Mouse (Mus musculus) heart, postnatal 0 days (tissue): ENCODE measurements around the gene Ass1. TPM values are rescaled to one million over a fixed set of nuclear protein-coding genes. Genes with fewer than 3 reads are reported as not detected.
A peak's percentile ranks its signal among the peaks of the same experiment; 100 is the strongest.

ENCODE experiments used
- ATAC-seq: fragments of 200-750 bp; cut with Nextera tagmentation; 2 replicates; pipeline ENCODE4 v1.8.0; 2017; ENCODE audit warnings: low read depth, moderate number of reproducible peaks, moderate library complexity; ENCODE audit not compliant: insufficient read depth
- DNase-seq: peaks from one replicate; pipeline ENCODE4 v3.0.0-alpha.2; 2016; ENCODE audit warnings: low spot score
- H3K27ac ChIP-seq: fragments of 300-500 bp; sonication (generic); 2 replicates; pipeline ENCODE4 v1.5.1; 2014; ENCODE audit warnings: low read depth, mild to moderate bottlenecking
- H3K27me3 ChIP-seq: fragments of 300-500 bp; sonication (generic); 2 replicates; pipeline ENCODE4 v1.6.1; 2014; ENCODE audit warnings: low read length, mixed read lengths; ENCODE audit not compliant: control insufficient read depth, insufficient read depth
- H3K36me3 ChIP-seq: fragments of 300-500 bp; sonication (generic); replicated peaks from 2 replicates; pipeline ENCODE4 v1.6.1; 2014; ENCODE audit warnings: low read length, mixed read lengths; ENCODE audit not compliant: control insufficient read depth, insufficient read depth
- H3K4me1 ChIP-seq: fragments of 300-500 bp; sonication (generic); 2 replicates; pipeline ENCODE4 v1.6.1; 2014; ENCODE audit warnings: antibody characterized with exemption; ENCODE audit not compliant: control insufficient read depth, insufficient read depth
- H3K4me2 ChIP-seq: fragments of 300-500 bp; sonication (generic); 2 replicates; pipeline ENCODE4 v1.6.1; 2014; ENCODE audit warnings: low read depth, mild to moderate bottlenecking, low read length, moderate library complexity
- H3K4me3 ChIP-seq: fragments of 300-500 bp; sonication (generic); 2 replicates; pipeline ENCODE4 v1.5.1; 2014; ENCODE audit warnings: low read depth, low read length
- H3K9ac ChIP-seq: fragments of 300-500 bp; sonication (generic); replicated peaks from 2 replicates; pipeline ENCODE4 v1.6.1; 2014; ENCODE audit warnings: low read depth, low read length, mixed read lengths
- H3K9me3 ChIP-seq: fragments of 300-500 bp; sonication (generic); replicated peaks from 2 replicates; pipeline ENCODE4 v1.6.1; 2016; ENCODE audit warnings: low read length; ENCODE audit not compliant: control insufficient read depth
- CTCF ChIP-seq: IDR thresholded peaks from 2 replicates; pipeline ENCODE4 v1.5.1; 2016; ENCODE audit warnings: antibody characterized with exemption, control low read depth, low read depth
- EP300 ChIP-seq: IDR thresholded peaks from 2 replicates; pipeline ENCODE4 v1.6.1; 2016; ENCODE audit warnings: antibody characterized with exemption, low read depth
- WGBS: fragments of 180-500 bp; shearing (Covaris S2); extraction: QIAGEN DNeasy Blood & Tissue Kit; methylation state at CpG from one replicate; pipeline ENCODE4 v1.1.7; 2014; 5-methylcytosine and 5-hydroxymethylcytosine counted together
- polyA plus RNA-seq: library from polyadenylated mRNA; unstranded; fragments of >200 nt; fragmentation: Nextera tagmentation; extraction: Ambion mirVana; gene quantifications from 2 replicates; pipeline ENCODE4 v1.2.1, GENCODE M21; 2015
- total RNA-seq: library from RNA; depleted of rRNA; stranded (reverse); fragments of >200 nt; gene quantifications from 2 replicates; pipeline ENCODE4 v1.2.3, GENCODE M21; 2014; ENCODE audit warnings: low replicate concordance

The Ass1 gene
- total and polyA plus RNA-seq, 2 experiments from 2014 or later = 4.9 to 16.8 TPM

GRCm38 (mm10) chr2:31435567-31435966 is 34.4 kb upstream of the Ass1 start:
- 36% methylated on average over 6 of the region's 6 CpGs for WGBS
- DNase-seq (peak; percentile 35), ATAC-seq (no peak)
- Histone ChIP-seq H3K4me1 (peaks cover 6% of the 10 kb centered on the region; the same call in 1 of the 2 replicates), H3K9me3 (no peaks in the 10 kb centered on the region), H3K27ac (no peak overlapping the region), H3K4me2 (no peak overlapping the region), H3K36me3 (no peaks in the 10 kb centered on the region), H3K9ac (no peak overlapping the region), H3K27me3 (0 out of 2 replicates have a peak, but pooled peaks cover 6% of the 10 kb centered on the region), H3K4me3 (no peak overlapping the region)
- TF ChIP-seq CTCF (peak; percentile 72), EP300 (no peak)

DNA sequence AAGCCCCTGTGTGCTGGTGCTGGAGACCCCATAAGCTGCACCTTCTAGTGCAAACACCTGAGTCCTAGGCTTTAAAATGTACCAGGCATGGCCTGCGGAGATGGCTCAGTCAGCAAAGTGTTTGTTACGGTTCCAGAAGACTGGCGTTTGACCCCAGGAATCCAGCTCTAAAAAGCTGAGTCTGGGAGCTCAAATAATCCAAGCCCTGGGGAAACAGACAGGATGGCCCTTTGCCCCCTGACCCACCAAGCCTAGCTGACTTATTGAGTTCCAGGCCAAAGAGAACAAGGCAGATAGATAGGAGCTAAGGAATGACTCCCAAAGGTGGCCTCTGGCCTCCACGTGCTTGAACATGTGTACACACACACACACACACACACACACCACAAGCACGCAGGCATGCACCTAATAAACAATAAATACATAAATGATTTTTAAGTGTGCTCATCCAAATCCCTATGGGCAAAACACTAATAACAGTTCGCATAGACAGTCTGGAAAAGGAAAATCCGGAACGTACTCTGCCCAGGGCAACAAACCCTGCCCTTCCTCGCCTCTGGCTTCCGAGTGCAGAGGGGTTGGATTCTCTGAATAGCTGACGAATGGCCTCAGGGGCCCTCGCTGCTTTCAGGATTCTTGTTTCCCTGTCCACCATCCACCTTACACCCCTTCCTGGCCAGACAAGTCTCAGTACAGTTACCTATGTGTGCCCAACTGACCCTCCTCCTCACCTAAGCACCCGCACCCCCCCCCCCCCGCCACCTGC is 32.3 kb upstream of the Ass1 start:
- DNase-seq (no peak), ATAC-seq (no peak)
- H3K27me3 ChIP-seq = 0 out of 2 replicates have a peak, but pooled peaks cover 6% of the 10 kb centered on the region
- no peak overlapping the region for H3K4me2 ChIP-seq
- no peak overlapping the region for H3K9ac ChIP-seq
- no peaks in the 10 kb centered on the region for H3K4me1 ChIP-seq
- no peaks in the 10 kb centered on the region for H3K9me3 ChIP-seq
- H3K4me3 ChIP-seq = no peak overlapping the region
- no peaks in the 10 kb centered on the region for H3K36me3 ChIP-seq
- WGBS = 68% methylated on average over 14 of the region's 14 CpGs
- H3K27ac ChIP-seq = no peak overlapping the region
- TF ChIP-seq CTCF = no peak
- TF ChIP-seq EP300 = no peak

DNA sequence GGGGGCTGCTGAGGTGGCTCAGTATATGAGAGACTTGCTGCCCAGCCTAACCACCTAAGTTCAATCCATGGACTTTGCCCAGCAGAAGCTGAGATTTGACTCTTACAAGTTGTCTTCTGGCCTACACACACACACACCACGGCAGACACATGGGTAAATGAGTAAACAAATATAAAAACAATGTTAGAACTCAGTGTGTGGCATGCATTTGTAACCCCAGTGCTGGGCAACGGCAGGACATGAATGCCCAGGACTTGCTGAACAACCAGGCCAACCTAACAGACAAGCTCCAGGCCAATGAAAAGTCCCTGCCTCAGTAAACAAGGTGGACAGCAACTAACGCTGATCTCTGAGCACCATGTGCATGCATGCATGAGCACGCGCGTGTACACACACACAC is 30.4 kb upstream of the Ass1 start:
- ATAC-seq (no peak), DNase-seq (no peak)
- TF ChIP-seq EP300 = no peak
- 85% methylated on average over 6 of the region's 6 CpGs for WGBS
- Histone ChIP-seq H3K4me1 (no peaks in the 10 kb centered on the region), H3K27ac (no peak overlapping the region), H3K4me2 (no peak overlapping the region), H3K9ac (no peak overlapping the region), H3K9me3 (no peaks in the 10 kb centered on the region), H3K4me3 (no peak overlapping the region), H3K36me3 (no peaks in the 10 kb centered on the region), H3K27me3 (0 out of 2 replicates have a peak, but pooled peaks cover 6% of the 10 kb centered on the region)

GRCm38 (mm10) chr2:31442480-31443160 is 27.4 kb upstream of the Ass1 start:
- 60% methylated on average over 11 of the region's 11 CpGs for WGBS
- no peak for DNase-seq

GRCm38 (mm10) chr2:31446036-31446435 is 24.0 kb upstream of the Ass1 start:
- H3K4me2 ChIP-seq = no peak overlapping the region
- H3K9me3 ChIP-seq = no peaks in the 10 kb centered on the region
- no peak for ATAC-seq
- H3K27me3 ChIP-seq = no peaks in the 10 kb centered on the region
- DNase-seq = no peak
- TF ChIP-seq EP300 = no peak
- no peak for TF ChIP-seq CTCF
- peaks cover 13% of the 10 kb centered on the region for H3K4me1 ChIP-seq
- WGBS = 79% methylated on average over 4 of the region's 4 CpGs
- no peak overlapping the region for H3K4me3 ChIP-seq
- no peaks in the 10 kb centered on the region for H3K36me3 ChIP-seq
- H3K27ac ChIP-seq = no peak overlapping the region
- no peak overlapping the region for H3K9ac ChIP-seq

More at GRCm38 (mm10) chr2:31442480-31443160, 27.4 kb upstream of the Ass1 start:
- Histone ChIP-seq H3K9me3 (no peaks in the 10 kb centered on the region), H3K9ac (no peak overlapping the region), H3K27me3 (no peaks in the 10 kb centered on the region), H3K4me1 (no peaks in the 10 kb centered on the region), H3K4me2 (no peak overlapping the region), H3K36me3 (no peaks in the 10 kb centered on the region), H3K4me3 (no peak overlapping the region), H3K27ac (no peak overlapping the region)
- ATAC-seq = peak; percentile 44
- no peak for TF ChIP-seq CTCF
- TF ChIP-seq EP300 = no peak
